In genomic region chr4:48415838-48416335, GRCm38 (mm10) we compare ENCODE assay signal across 14 mouse cellular contexts. TPM values are rescaled to one million over a fixed set of nuclear protein-coding genes. Genes with fewer than 3 reads are reported as not detected.
DNase-seq lines count a peak whose midpoint lies in the region; ATAC-seq and TF ChIP-seq lines count a peak whose summit lies in the region.
"Had no signal": no experiment of that assay in that cellular context is flagged by ENCODE, and none has a peak within 500 bp of the region (broad histone marks: within the 10 kb centered on the region; RNA-seq: fewer than 3 reads in every experiment).

No protein-coding gene starts in this region.

- no peak overlapping the region for H3K4me2 ChIP-seq in stomach, postnatal 0 days (replicated peaks; ENCODE audit: low read depth)
- H3K4me2 ChIP-seq: liver, embryonic 15.5 days; neural tube, embryonic 15.5 days had no signal

- no peaks in the 10 kb centered on the region for H3K27me3 ChIP-seq in stomach, postnatal 0 days (ENCODE audit: control insufficient read depth, insufficient read depth, low read length)
- H3K27me3 ChIP-seq: liver, embryonic 15.5 days; neural tube, embryonic 15.5 days had no signal

- no peak for TF ChIP-seq EP300 in stomach, postnatal 0 days (optimal IDR thresholded peaks at IDR 0.05)

- H3K36me3 ChIP-seq in stomach, postnatal 0 days (ENCODE audit: control insufficient read depth, insufficient read depth, low read length): no peaks in the 10 kb centered on the region
- H3K36me3 ChIP-seq: liver, embryonic 15.5 days; neural tube, embryonic 15.5 days had no signal

- H3K27ac ChIP-seq in stomach, postnatal 0 days (replicated peaks): no peak overlapping the region
- H3K27ac ChIP-seq in layer of hippocampus, adult 2 months: no peak overlapping the region
- H3K27ac ChIP-seq: liver, embryonic 15.5 days; neural tube, embryonic 15.5 days had no signal

- H3K4me3 ChIP-seq in stomach, postnatal 0 days (ENCODE audit: low read depth, low read length): no peak overlapping the region
- H3K4me3 ChIP-seq in layer of hippocampus, adult 2 months: no peak overlapping the region
- H3K4me3 ChIP-seq: liver, embryonic 15.5 days; neural tube, embryonic 15.5 days had no signal

- no peaks in the 10 kb centered on the region for H3K9me3 ChIP-seq in stomach, postnatal 0 days (ENCODE audit: control insufficient read depth, low read length)
- H3K9me3 ChIP-seq: liver, embryonic 15.5 days; neural tube, embryonic 15.5 days had no signal

- no peaks in the 10 kb centered on the region for H3K4me1 ChIP-seq in stomach, postnatal 0 days (replicated peaks; ENCODE audit: control insufficient read depth, insufficient read depth)
- H3K4me1 ChIP-seq: neural tube, embryonic 15.5 days had no signal

- TF ChIP-seq CTCF in stomach, postnatal 0 days (IDR thresholded peaks at IDR 0.05; ENCODE audit: low read depth): no peak
- TF ChIP-seq CTCF in layer of hippocampus, adult 2 months (conservative IDR thresholded peaks at IDR 0.05): no peak

- ATAC-seq in stomach, postnatal 0 days (ENCODE audit: low FRiP score, low TSS enrichment): no peak
- ATAC-seq: hindbrain, embryonic 16.5 days had no signal

- 82% methylated on average over 10 of the region's 10 CpGs for WGBS in stomach, postnatal 0 days

- H3K9ac ChIP-seq in stomach, postnatal 0 days (ENCODE audit: low read length): no peak overlapping the region
- H3K9ac ChIP-seq: liver, embryonic 15.5 days; neural tube, embryonic 15.5 days had no signal

- peak; percentile 6 for DNase-seq in cerebellum, adult 11 months
- DNase-seq in cerebellum, postnatal 36 days: no peak
- peak; percentile 17 for DNase-seq in ovary, postnatal 36 days (ENCODE audit: low spot score)
- DNase-seq in ovary, adult 18-20 months (ENCODE audit: low spot score): no peak
- peak; percentile 78 to 81 for DNase-seq in gastrocnemius, adult 8-10 months (ENCODE audit: low spot score in 2 of 2)
- peak; percentile 50 for DNase-seq in heart, postnatal 4 days
- no peak for DNase-seq in stomach, postnatal 0 days (ENCODE audit: low spot score)
- no peak for DNase-seq in layer of hippocampus, adult 2 months (ENCODE audit: low spot score in 2 of 2)
- DNase-seq: left cerebral cortex, postnatal 4 days; lung, postnatal 4 days; thymus, postnatal 36 days had no signal

RNA-seq across cellular contexts. Expression of gene Tex10, which starts 57.4 kb away (rescaled TPM):
- total RNA-seq in gastrocnemius, adult 8-10 months (2022): 10 to 100 TPM in 3 of 4 experiments, 1 to 10 TPM in 1; 9.8 to 14.1 (median 12.0) TPM
- total RNA-seq in heart, postnatal 4 days (2021): 10 to 100 TPM; 15.6 to 16.5 TPM
- 19.6 and 21.2 TPM in 2 replicates for polyA plus RNA-seq in stomach, postnatal 0 days (2015; fragmentation: Nextera tagmentation; extraction: Ambion mirVana)
- 10 to 100 TPM; 28.8 to 30.3 TPM for total RNA-seq in layer of hippocampus, adult 2 months (2021)

Comparison
In these comparisons a context has a peak if more than half of its experiments do, and no peak if none do; other contexts are left out.
1. DNase-seq: peak in cerebellum, adult 11 months (single experiment), ovary, postnatal 36 days (single experiment), gastrocnemius, adult 8-10 months (2 of 2) and heart, postnatal 4 days (single experiment); none in cerebellum, postnatal 36 days (0 of 2), ovary, adult 18-20 months (single experiment), stomach, postnatal 0 days (single experiment) and layer of hippocampus, adult 2 months (0 of 2).